Mouse (Mus musculus): Measurements from ENCODE around the gene Pdzd8.

GRCm38 (mm10) chr19:59345081-59345657, 411 bp downstream of the Pdzd8 start:
- TF ChIP-seq POLR2A (IDR thresholded peaks at IDR 0.05; ENCODE audit: extremely low read depth, insufficient read depth, low read length): no peak
- TF ChIP-seq CTCF (IDR thresholded peaks at IDR 0.05; ENCODE audit: low read depth, low read length): 0 out of 2 replicates have a peak, but pooled peaks have one; percentile 16

Measured in liver, adult 2 months (tissue).